Mouse (Mus musculus) gastrocnemius, postnatal 10 days (tissue): ENCODE results near the gene Dhrs3. TPM values are rescaled to one million over a fixed set of nuclear protein-coding genes. Genes with fewer than 3 reads are reported as not detected.

ENCODE experiments used
- DNase-seq: peaks from one replicate; pipeline ENCODE4 v3.0.0; 2021; ENCODE audit warnings: mixed read lengths
- total RNA-seq, 2 experiments: library from RNA; stranded (reverse); gene quantifications; 2 replicates each; pipeline ENCODE4 v1.2.3; 2021

The Dhrs3 gene
- total RNA-seq, 2 experiments from 2014 or later, result 39.3 to 39.8 TPM

GRCm38 (mm10) chr4:144939847-144940411 lies 47.3 kb downstream of the Dhrs3 start:
- DNase-seq, result no peak

GRCm38 (mm10) chr4:144940796-144941462 lies 48.3 kb downstream of the Dhrs3 start:
- no peak for DNase-seq

GRCm38 (mm10) chr4:144942433-144942832 lies 49.8 kb downstream of the Dhrs3 start:
- no peak for DNase-seq

- no peak for DNase-seq
These were observed 50.6 kb downstream of the Dhrs3 start for GRCm38 (mm10) chr4:144943273-144943672.

- peak; percentile 72 for DNase-seq
These were observed 55.2 kb downstream of the Dhrs3 start for GRCm38 (mm10) chr4:144947738-144948390.

GRCm38 (mm10) chr4:144949441-144950326 lies 57.1 kb downstream of the Dhrs3 start:
- DNase-seq, result peak; percentile 63

GRCm38 (mm10) chr4:144950327-144950711 lies 57.7 kb downstream of the Dhrs3 start:
- DNase-seq, result no peak

GRCm38 (mm10) chr4:144950883-144951282 lies 58.3 kb downstream of the Dhrs3 start:
- DNase-seq, result no peak

GRCm38 (mm10) chr4:144951859-144952258 lies 59.2 kb downstream of the Dhrs3 start:
- DNase-seq, result no peak

- DNase-seq, result no peak
These were observed 60.8 kb downstream of the Dhrs3 start for GRCm38 (mm10) chr4:144953421-144953820.

GRCm38 (mm10) chr4:144955863-144956262 lies 63.2 kb downstream of the Dhrs3 start:
- DNase-seq, result no peak

GRCm38 (mm10) chr4:144956293-144956692 lies 63.7 kb downstream of the Dhrs3 start:
- DNase-seq, result no peak

GRCm38 (mm10) chr4:144957186-144957585 lies 64.6 kb downstream of the Dhrs3 start:
- DNase-seq, result no peak

- no peak for DNase-seq
These were observed 65.1 kb downstream of the Dhrs3 start for GRCm38 (mm10) chr4:144957721-144958120.

GRCm38 (mm10) chr4:144960188-144960904 lies 67.7 kb downstream of the Dhrs3 start:
- DNase-seq, result peak; percentile 23

- DNase-seq, result no peak
These were observed 68.6 kb downstream of the Dhrs3 start for GRCm38 (mm10) chr4:144961232-144961631.

GRCm38 (mm10) chr4:144961696-144962095 lies 69.1 kb downstream of the Dhrs3 start:
- no peak for DNase-seq

- DNase-seq, result no peak
These were observed 72.6 kb downstream of the Dhrs3 start for GRCm38 (mm10) chr4:144965255-144965654.

- DNase-seq, result no peak
These were observed 75.7 kb downstream of the Dhrs3 start for GRCm38 (mm10) chr4:144968371-144968770.

GRCm38 (mm10) chr4:144969030-144969429 lies 76.4 kb downstream of the Dhrs3 start:
- DNase-seq, result no peak

GRCm38 (mm10) chr4:144971048-144971447 lies 78.4 kb downstream of the Dhrs3 start:
- DNase-seq, result no peak
